Mouse (Mus musculus): ENCODE results near the gene Lmx1b. TPM values are rescaled to one million over a fixed set of nuclear protein-coding genes. Genes with fewer than 3 reads are reported as not detected.

Lmx1b gene
- total RNA-seq, 2 experiments from 2014 or later, result 0.10 to 0.41 TPM

DNA sequence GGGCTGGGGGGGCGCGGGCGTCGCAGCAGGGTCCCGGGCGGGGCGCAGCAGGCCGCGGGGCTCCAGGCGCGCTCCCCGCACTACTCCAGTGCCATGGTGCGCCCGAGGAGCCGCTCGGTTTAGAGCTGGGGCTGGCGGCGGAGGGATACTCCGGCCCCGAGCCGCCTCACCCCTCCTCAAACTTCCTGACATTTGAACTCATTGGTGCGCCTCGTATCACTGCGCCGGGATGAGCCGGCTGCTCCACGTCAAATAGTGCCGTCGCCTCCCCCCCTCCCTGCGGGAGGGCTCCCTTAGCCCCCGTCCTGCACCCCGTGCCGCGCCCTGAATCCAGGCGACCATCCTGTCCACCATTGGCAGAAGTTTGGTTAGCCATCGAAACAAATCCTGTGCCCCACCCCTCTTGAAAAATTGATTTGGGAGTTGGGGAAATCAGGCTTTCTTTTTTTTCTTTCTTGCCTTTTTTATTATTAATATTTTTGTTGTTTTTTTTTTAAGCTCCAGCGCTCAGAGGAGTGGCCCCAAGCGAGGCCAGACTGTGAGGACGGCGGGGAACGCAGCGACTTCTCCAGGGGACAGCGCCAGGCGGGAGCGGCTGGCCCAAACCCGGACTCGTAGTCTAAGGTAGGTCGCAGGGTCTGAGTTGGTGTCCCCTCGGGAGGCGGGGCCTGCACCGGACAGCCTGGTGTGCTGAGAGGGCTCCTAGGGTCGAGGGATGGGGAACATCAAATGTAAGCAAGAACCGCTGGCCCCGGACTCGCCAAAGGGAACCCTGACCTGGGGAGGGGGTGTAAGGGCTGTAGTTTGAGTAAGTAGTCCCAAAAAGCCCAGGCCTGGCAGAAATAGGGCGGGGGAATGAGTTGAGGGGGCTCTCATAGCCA lies 907 bp upstream of the Lmx1b start:
- no peak for TF ChIP-seq CTCF (conservative IDR thresholded peaks at IDR 0.05)
- Histone ChIP-seq H3K4me3 (no peak overlapping the region), H3K27ac (no peak overlapping the region)
- DNase-seq (ENCODE audit: low spot score in 2 of 2), result no peak

DNA sequence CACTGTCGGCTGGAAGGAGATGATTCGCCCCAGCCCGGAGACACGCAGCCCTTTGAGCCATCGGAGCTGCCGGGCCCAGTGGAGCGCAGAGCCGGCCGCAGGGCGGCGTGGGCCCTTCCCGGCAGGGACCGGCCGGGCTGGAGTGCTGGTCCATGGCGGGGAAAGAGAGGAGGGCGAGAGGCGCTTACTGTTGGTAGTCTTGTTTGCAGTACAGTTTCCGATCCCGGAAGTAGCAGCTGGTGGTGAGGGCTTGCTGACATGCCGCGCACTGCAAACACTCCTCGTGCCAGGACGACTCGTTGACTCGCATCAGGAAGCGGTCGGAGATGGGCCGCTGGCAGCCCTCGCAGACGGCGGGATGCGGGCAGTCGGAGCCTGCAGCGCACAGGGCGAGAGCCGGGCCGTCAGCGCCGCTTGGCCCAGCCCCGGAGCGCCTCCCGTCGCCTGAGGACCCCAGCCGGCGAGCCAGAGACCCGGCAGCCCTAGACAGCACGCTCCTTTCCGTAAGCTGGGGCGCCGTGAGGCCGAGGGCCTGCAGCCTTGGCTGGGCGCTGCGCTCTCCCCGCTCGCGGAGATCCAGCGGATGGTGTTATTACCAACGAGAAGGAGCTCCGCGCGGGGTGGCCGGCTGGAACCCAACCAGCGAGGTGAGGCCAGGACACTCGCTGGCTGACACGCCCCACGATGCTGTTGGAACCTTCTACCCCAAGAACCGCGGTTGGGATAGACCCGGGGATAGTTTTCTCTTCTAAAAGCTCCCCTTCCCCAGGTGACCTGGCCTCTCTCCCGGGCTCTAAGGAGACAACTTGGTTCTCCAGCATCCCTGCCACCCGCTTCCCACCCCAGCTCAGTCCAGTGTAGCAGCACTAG lies 775 bp downstream of the Lmx1b start:
- no peak for TF ChIP-seq CTCF (conservative IDR thresholded peaks at IDR 0.05)
- Histone ChIP-seq H3K4me3 (no peak overlapping the region), H3K27ac (no peak overlapping the region)
- DNase-seq (ENCODE audit: low spot score in 2 of 2), result no peak

DNA sequence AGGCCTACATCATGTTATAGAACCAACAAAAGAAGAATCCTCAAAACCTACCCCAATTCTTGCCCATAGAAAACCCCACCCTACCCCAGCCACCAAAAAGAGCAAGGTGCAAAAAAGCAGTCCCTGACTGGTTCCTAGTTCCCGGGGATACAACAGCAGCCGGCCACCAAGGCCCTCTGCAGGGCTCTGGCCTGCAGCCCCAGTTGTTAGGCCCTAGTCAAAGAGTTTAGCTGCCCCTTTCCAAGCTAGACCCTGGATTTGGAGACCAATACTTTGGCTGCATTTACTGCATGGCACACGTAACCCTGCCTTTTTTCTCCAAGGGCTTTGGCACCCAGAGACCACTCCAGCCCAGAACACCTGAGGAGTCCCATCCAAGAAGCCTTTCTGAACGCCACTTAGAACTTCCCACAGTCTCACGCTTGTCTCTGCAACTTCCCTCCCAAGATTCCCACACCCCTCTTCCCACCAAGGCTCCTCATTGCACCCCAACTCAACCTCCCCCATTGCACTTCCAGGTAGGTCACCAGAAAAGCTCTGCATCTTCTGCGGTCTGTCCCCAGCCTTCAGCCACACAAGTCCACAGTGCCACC lies 2.1 kb downstream of the Lmx1b start:
- no peak for TF ChIP-seq CTCF (conservative IDR thresholded peaks at IDR 0.05)
- Histone ChIP-seq H3K27ac (no peak overlapping the region), H3K4me3 (no peak overlapping the region)
- no peak for DNase-seq (ENCODE audit: low spot score in 2 of 2)

DNA sequence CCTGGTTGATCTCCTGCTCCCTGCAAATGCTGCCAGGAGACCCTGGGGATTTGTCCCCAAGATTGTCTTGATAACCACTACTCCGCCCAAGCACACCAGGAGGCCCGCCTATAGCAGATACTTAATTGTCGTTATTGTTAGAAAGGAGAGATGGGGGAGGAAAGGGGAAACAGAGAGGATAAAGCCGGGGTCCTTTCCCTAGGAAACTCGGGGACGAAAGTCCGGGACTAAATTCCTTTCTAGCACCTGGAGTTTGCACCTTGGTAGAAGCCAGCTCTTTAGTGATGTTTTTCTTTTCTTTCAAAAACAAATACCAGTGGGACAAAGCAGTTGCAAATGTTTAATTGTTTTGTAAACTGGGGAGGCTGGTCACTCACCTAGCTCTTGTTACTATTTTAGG lies 3.0 kb downstream of the Lmx1b start:
- no peak for TF ChIP-seq CTCF (conservative IDR thresholded peaks at IDR 0.05)
- Histone ChIP-seq H3K4me3 (no peak overlapping the region), H3K27ac (no peak overlapping the region)
- no peak for DNase-seq (ENCODE audit: low spot score in 2 of 2)

DNA sequence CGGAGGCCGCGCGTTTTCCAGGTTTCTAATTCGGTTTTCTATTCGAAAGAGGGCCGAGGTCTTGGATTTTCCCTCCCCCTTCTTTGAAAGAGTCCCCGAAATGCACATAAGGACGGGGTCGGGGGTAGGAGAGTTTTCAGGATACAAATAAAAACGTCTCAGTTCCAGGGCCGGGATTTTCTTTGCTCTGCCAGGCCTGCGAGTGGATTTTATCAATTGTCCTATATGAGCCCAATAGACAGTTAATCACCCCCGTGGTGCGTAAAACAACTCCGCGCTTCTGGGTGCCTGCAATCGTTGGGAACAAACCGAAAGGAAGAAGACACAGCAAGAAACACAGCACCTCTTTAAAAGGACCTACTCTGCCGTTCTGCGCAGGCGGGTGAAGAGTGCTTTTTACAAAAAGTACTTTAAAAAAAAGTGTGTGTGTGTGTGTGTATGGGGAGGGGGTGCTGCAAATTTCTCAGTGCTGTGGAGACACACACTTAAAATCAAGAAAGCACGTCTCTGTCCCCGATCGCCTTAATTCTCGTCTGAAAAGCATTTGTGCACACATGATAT lies 3.6 kb downstream of the Lmx1b start:
- H3K27ac ChIP-seq, result no peak overlapping the region
- DNase-seq (ENCODE audit: low spot score in 2 of 2), result no peak
- no peak overlapping the region for H3K4me3 ChIP-seq
- TF ChIP-seq CTCF (conservative IDR thresholded peaks at IDR 0.05), result no peak

DNA sequence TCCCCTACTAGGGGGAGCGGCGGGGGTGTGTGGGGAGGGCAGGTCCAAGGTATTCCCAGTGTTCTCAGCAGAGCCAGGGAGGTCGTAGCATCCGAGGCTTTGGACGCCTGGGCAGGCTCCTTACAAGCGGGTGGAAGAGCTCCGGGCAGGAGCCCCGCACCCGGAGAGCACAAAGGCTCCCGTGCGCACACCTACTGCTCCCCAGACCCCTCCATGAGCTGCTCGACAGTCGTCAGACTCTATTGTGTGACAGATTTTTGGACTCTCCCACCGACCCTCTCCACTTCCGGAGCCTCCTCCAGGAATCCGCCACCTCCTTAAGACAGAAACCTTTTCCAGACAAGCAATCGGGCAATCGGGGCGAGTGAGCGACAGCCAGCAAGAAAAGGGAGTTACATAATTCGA lies 4.2 kb downstream of the Lmx1b start:
- Histone ChIP-seq H3K27ac (no peak overlapping the region), H3K4me3 (no peak overlapping the region)
- TF ChIP-seq CTCF (conservative IDR thresholded peaks at IDR 0.05), result no peak
- no peak for DNase-seq (ENCODE audit: low spot score in 2 of 2)

DNA sequence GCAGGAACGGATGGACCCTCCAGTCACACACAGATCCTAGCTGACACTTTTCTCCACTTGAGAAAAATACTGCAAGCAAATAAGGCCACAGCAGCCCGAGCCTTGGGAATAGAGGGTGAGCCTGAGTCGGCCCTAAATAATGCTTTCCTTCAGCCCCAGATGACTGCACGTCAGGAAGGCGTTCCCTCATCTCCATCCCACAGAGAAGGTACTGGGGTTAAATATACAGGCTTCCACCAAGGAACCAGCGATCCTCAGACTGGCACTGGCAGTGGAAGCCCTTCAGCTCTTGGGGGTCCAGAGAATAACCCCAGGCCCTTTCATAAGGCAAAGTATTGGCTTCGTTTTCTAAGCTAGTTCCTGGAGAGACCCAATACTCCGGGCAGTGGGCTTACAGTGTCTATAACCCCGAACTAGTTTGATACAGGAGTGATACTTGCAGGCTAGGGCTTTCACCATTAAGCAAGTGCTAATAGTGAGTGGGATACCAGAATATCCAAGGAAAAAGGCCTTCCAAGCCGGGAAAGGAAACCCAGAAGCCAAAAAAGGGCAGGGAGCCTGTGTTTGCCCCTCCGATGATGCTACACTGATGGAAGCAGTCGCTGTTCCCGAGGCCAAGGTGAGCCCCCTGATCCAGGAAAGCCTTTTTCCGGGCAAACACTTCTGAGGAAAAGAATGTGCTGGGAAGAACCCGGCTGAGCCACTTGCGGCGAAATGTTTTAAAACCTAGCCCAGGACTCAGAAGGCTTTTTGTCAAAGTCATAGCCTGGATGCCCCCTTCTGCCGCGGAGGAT lies 4.8 kb downstream of the Lmx1b start:
- Histone ChIP-seq H3K27ac (no peak overlapping the region), H3K4me3 (no peak overlapping the region)
- no peak for TF ChIP-seq CTCF (conservative IDR thresholded peaks at IDR 0.05)
- no peak for DNase-seq (ENCODE audit: low spot score in 2 of 2)

DNA sequence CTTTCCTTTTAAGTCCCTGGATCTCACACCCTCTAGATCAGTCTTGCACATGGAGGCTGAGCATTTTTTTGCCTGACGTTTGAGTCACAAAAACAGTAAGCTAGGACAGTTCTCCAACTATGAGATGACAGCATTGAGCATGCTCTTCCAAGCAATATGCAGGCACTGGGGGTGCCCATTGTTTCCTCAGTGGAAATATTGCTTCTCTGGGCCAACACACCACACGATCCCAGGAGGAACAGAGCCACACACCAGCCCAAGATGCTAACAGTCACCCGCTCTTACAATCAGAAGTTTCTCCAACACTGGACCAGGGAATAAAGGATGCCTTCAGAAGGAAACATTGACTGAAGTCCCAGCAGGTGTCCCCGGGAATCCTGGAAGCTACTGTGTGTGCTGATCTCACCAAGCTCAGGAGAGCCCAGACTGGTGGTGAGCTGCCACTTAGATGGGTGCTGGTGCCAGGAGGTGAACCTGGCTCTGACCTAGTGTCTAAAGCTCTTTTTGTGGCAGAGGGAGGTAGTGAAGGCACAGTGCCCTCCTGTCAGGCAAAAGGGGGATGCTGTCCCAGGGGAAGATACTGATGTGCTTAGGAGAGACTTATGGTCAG lies 5.7 kb downstream of the Lmx1b start:
- DNase-seq (ENCODE audit: low spot score in 2 of 2), result no peak
- no peak overlapping the region for H3K4me3 ChIP-seq
- no peak overlapping the region for H3K27ac ChIP-seq
- no peak for TF ChIP-seq CTCF (conservative IDR thresholded peaks at IDR 0.05)

DNA sequence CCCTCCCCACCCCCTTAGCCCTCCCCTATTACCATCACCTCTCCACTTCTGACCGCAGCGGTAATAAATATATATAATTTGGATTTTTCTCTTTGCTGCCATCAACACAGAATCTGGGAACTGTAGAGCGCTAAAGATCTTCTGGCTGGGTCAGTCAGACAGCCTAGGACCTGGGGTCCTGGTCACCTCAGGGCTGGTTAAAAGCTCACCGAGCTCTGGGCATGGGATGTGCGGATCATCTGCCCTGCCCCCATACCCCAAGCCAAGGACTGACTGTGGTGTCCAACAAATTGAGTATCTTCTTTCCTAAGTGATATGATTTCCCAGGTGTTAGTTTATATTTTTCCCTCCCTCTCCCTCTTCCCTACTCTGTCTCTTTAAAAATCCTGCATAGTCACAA lies 6.4 kb downstream of the Lmx1b start:
- no peak overlapping the region for H3K27ac ChIP-seq
- DNase-seq (ENCODE audit: low spot score in 2 of 2), result no peak
- H3K4me3 ChIP-seq, result no peak overlapping the region
- no peak for TF ChIP-seq CTCF (conservative IDR thresholded peaks at IDR 0.05)

DNA sequence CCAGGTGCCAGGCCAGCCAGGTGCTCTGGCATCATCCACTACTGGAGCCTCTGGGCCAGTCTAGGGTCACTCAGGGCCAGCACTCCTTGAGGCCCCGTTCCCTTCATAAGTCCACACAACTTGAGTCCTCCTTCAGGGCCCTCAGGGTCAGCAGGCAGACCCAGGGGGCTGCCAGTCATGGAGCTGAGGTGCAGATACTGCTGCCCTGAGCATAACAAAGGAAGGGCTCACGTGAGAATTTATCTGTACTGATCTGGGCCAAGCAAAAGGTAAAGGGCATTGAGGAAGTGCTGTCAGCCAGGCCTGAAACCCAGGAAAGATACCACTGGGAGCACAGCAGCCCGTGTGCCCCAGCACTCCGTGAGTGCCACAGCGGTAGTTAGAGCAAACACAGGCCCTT lies 7.1 kb downstream of the Lmx1b start:
- DNase-seq (ENCODE audit: low spot score in 2 of 2), result no peak
- no peak for TF ChIP-seq CTCF (conservative IDR thresholded peaks at IDR 0.05)
- no peak overlapping the region for H3K27ac ChIP-seq
- no peak overlapping the region for H3K4me3 ChIP-seq

DNA sequence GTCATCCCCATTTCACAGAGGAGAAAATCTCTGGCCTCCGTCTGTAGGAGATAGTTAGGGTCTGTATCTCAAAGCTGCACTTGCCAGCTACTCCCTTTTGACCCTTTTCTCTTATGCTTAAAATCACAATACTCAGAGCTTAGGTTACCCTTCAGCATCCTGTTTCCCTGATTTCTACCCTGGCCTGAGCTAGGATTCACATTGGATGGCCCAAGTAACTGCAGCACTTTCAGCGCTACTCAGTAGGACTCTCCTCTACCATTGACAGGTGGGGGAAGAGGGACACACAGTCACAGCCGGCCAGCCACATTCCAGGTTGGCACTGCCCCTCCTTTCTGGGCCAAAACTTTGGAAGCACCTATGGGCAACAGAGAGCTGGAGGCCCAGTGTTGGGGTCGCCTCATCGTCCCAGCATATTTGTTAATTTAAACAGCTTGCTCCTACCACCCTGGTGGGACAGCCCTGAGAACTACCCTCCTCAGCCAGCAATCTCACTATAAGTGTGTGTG lies 7.7 kb downstream of the Lmx1b start:
- TF ChIP-seq CTCF (conservative IDR thresholded peaks at IDR 0.05), result no peak
- no peak overlapping the region for H3K4me3 ChIP-seq
- no peak for DNase-seq (ENCODE audit: low spot score in 2 of 2)
- H3K27ac ChIP-seq, result no peak overlapping the region
